Mouse (Mus musculus) small intestine, adult 2 months (tissue): Measurements from ENCODE around the gene Cers5.
A peak's percentile ranks its signal among the peaks of the same experiment; 100 is the strongest.

Experiments
- CTCF ChIP-seq: fragments of 200-500 bp; IDR thresholded peaks from 2 replicates; pipeline ENCODE4 v1.5.1; 2012; ENCODE audit warnings: low read depth, mild to moderate bottlenecking, control low read depth, inconsistent platforms, low read length, moderate library complexity, mixed read lengths; ENCODE audit not compliant: insufficient replicate concordance, insufficient read length; ENCODE audit errors: extremely low read depth
- POLR2A ChIP-seq: fragments of 200-500 bp; IDR thresholded peaks from 2 replicates; pipeline ENCODE4 v1.6.1; 2012; ENCODE audit warnings: low read depth, mild to moderate bottlenecking, control low read depth, inconsistent platforms, low read length, moderate library complexity

DNA sequence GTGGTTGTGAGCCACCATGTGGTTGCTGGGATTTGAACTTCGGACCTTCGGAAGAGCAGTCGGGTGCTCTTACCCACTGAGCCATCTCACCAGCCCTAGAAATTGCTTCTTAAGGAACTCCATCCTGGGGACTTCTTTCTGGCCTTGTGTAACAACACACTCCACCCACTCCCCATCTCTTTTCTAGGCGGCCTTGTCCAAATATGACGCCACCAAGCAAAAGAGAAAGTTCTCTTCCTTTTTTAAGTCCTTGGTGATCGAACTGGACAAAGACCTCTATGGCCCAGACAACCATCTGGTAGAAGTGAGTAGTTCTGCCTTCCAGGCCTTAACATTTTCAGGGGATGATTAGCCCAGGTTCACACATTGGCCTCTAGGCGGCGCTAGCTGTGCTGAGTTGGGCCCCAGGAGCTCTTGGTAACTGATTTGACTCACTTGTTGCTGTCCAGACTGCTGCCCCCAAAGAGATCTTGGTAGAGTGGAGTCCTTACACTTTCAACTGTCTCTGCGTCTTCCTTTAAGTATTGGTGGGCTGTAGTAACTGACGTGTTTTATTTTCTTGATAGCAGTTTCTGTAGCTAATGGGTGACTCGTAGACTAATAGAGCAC lies 67.1 kb downstream of the Cers5 start, which contains the start of gene Gm17349:
- TF ChIP-seq POLR2A, result no peak
- TF ChIP-seq CTCF, result peak; percentile 78; the same call in 1 of the 2 replicates
